Mouse (Mus musculus) kidney, adult 18-20 months (tissue): ENCODE data around the gene Nckap1l.

ENCODE experiments used
- DNase-seq: peaks from one replicate; pipeline ENCODE4 v3.0.0; 2021

Gene Nckap1l

DNA sequence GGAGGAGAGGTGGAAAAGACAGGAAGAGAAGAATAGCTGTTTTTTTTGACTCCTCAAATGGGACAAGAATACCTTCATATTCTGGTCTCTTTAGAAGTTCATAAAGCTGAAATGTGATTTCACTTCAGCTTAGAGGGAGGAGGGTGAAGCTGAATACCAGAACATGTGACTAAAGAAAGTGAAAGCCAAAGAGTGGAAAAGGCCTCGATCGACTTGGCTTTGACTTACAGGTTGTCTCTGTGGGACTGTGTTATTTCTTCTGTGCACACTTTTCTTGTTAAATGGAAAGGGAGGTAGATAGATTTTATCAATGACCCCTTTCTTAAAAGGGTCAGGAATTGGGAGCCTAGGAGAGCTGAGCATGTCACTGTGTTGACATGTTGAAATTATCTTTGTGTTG lies 47.6 kb downstream of the Nckap1l start:
- no peak for DNase-seq

DNA sequence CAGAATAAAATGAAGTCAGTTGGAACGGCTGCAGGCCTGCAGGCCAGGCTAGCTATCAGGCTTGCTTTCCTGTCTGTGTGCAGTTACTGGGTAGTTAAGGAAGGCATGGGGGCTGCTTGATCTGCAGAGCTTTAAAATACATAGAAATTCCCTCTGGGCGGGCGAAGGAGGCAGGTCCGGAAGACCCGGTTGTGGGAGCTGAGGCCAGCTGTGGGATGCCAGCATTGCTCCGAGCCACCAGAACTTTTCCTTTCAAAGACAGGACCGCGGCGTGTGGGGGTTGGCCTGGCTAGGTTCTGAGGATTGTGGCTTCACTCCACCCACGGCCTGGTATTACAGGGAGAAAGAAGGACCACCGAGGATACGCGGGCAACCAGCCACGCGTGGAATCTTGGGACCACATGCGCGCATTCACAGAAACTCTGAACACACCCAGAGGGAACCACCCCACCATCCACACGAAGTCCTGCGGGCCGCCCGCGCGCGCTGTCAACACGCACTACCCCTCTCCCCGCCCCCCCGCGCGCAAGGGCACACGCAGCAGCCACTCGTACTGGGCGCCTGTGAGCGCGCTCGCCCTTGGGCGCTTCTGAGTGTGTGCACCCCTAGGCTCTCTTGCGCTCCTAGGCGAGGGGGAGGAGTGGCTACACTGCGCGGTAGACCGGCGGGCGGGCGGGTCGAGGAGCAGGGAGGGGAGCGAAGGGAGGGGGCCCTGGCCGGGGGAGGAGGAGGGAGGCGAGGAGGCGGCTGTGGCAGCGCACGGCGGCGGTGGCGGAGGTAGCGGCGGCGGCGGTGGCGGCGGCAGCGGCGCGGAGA lies 49.0 kb downstream of the Nckap1l start, which contains the start of gene Pde1b:
Gene Pde1b, plus strand, starts transcription at position 600 of the 816 bp plus-strand sequence.
- DNase-seq, result peak; percentile 42

DNA sequence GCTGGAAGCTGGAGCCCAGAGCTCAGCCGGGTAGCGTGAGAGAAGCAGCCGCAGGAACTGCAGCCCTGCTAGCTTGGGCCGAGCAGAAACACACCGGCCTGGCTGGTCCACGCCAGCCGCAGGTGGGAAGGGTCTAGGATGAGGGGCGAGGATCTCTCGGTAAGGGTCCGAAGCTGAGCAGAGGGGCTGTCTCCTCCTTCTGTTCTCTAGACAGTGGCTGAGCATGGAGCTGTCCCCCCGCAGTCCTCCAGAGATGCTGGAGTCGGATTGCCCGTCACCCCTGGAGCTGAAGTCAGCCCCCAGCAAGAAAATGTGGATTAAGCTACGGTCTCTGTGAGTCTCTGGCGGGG lies 49.6 kb downstream of the Nckap1l start:
- peak; percentile 14 for DNase-seq

DNA sequence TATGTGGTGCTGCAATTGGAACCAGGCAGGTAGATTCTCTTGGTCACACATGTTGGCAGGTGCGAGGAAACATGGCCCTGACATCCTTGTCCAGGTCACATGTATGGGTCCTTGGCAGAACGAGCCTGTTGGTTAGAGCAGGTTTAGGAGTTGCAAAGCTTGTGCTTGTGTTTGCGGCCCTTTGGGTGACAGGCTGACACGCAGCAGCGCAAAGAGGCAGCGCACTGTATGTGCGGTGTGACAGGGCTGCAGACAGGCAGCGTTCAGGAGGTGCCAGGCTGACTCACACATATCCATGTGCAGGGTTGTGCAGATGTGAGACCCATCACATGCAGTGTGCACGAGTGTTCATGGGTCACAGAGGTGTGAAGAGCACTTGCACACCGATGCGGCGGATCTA lies 50.1 kb downstream of the Nckap1l start:
- DNase-seq, result no peak

DNA sequence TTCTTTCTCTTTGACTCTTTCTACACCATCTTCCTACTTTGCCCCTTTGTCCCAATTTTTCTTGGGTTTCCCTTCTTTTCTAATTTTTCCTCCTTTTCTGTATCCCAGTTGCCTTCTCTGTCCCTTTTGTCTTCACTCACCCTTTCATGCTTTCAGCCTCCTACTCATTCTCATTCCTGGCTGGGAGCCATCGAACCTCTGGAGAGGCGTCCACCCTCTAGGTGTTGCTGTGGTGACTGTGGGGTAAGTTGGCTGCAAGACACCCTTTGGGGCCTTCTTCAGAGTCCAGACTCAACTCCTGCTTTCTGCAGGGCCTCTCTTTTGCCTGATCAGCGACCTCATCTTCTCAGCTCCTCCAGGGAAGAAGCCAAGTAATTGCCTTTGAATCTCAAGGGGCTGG lies 55.7 kb downstream of the Nckap1l start:
- no peak for DNase-seq

DNA sequence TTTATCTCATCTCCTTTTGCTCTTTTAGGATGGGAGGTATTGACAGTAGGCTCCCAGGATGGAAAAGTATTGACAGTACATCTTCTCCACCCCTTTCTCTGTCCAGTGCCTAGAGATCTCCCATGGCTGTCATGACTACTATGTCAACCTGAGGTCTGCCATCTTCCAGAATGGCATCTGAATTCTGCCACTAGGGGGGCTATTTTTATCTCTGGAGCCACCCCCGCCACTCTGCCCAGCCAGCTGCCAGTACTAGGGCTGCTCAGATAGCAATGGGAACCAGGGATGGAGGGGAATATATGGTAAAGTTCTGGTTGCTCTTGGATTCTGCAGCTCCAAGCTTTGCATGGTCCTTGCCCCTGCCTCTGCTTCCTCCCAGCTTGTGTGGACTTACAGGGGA lies 58.1 kb downstream of the Nckap1l start:
- no peak for DNase-seq

DNA sequence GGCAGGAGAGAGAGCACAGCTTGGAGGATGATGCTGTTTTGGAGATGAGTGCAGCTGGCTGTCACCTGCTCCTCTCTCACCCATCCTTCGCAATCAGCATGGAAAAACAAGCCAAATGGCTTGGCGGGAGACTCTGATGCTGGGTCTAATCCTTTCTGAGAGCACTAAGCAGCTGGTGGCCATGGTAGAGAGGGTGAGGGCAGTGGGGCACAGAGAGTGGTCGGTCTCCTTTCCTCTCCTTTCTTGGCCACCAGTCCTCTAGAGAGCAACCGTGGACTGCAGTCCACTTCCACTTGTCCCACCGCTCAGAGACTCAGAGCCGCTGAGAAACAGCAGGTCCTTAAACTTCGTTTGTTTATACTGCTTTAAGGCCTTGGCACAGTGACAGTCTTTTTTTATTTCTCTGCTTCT lies 60.0 kb downstream of the Nckap1l start:
- DNase-seq, result no peak

DNA sequence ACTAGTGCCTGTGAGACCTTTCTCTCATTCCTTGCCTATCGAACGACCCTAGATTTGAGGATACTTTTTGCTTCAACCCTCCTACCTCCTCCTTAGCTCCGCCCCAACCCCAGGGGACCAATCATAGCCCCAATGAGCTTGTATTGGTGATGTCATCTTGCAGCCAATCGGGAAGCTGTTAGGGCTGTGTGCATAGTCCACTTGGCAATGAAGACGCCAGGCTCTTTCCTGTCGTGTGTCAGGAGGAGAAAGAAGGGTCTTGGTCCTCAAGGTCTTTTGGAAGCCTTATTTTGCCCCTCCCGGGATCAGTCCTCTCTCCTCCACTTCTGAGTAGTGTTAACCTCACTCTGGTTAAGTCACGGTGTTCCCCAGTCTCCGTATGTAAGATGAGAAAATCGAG lies 60.5 kb downstream of the Nckap1l start:
- peak; percentile 63 for DNase-seq

DNA sequence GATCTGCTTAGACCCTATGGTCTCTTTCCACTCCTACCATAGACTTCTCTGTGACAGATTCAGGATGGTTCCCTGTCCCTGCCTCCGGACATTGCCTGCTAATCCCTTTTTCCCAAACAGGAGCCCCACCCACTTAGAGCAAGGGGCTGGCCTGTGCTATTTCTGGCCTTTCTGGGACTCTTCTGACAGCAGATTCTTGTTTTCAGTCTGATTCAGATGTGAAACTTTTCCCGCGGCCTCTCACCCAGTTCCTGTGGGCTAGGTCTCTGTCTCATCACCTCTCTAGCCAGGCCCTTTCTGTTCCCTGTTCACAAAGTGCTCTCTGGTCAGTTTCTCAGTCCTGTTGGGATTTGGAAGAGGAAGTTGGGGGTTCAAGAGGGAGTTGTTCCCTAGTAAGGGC lies 61.3 kb downstream of the Nckap1l start:
- DNase-seq, result no peak

DNA sequence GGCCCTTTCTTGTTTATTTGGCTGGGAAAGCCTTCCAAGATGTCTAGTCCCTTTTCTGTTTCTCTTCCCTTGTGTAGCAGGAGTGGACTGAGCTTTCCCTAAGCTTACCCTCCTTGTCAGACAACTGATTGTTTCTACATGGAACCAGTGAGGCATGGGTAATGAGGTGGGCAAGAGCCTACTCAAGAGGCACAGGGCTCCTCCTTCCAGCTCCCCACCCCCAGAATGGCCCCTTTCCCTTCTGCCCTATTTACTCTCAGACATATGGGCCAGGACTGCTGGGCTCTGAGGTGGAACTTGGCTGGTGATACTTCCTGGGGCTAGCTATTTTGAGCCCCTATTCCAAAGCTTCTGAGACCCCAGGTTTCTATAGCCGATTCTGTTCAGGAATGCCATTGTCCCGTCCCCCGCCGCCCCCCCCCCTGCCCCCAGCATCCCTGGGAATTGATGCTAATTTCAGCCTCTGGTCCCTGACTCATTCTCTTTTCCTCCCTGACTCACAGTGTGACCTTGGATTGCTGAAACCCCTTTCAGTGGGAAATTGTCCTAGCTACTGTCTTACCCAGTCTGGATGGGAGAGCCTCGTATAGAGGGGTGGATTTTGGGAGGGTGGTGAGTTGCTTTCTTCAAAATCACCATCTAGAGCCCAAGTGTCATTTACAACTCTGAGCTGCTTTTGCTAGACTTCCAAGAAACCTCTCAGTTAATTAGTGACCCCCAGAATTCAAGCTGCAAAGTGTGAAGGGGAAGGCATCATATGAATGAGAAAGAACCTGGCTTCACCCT lies 65.2 kb downstream of the Nckap1l start:
- DNase-seq, result no peak

DNA sequence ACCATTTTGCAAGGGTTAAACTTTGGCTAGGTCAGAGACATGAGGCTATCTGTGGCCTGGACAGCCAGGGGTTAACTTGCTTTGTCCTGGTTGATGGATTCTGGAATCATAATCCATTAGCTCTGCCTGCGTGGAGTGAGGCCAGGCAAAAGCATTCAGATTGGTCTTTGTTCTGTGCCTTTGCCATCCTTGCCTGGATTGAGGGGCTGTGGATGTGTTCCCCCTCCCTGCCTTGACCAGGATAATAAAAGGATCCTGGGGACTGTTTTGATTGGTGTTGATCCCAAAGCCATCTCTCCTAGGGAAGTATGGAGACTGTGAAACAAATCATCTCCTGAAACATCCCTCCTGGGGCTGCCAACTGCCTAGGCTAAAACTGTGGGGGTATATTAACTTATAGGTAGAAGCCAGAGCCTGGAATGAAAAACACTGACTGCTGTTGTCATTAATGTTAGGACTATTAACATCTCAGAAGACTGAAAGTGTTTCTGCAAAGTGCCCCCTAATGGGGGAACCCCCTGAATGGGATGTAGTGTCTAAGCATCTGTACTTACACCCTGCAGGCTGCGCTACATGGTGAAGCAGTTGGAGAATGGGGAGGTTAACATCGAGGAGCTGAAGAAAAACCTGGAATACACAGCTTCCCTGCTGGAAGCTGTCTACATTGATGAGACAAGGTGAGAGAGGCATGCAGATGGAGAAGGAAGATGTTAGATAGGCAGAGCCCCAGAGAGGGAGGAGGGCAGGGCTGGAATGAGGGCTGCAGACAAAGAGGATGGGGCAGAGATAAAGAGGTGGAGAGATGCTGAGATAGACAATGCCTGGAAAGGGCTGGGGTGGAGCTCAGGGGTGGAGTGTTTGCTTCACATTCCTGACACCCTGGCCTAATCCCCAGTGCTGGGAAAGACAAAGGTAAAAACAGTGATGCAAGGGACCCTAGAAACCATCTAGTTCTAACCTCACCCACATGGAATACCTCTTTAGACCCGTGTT lies 66.1 kb downstream of the Nckap1l start:
- DNase-seq, result no peak

DNA sequence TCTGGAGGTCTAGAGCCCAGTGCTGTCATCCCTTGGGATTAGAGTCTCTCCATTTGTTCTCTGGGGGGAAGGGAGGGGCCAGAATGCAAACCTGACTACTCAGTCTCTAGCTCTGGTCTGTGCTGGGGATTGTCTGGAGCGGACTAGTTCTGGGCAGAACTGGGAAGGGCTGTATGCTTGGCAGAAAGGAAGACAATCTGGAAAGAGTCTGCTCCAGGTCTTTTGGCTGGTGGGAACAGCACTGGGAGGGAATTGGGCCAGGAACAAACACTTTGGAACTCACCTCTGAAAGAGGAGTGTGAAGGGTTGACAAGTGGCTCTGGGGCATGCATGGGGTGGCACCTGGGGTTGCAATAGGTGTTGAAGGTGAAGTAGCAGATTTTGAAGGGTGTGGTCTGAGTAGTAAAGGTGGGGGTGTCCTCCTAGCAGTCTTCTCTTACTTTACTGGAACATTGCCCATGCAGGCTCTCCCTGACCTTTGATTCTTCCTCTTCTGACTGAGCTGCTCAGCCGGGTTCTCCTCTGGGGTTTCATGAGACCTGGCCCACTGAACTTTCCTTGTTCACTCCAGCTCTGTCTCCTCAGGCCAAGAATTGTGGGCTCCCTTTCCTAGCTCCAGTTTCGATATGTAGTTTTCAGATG lies 69.0 kb downstream of the Nckap1l start:
- peak; percentile 32 for DNase-seq

DNA sequence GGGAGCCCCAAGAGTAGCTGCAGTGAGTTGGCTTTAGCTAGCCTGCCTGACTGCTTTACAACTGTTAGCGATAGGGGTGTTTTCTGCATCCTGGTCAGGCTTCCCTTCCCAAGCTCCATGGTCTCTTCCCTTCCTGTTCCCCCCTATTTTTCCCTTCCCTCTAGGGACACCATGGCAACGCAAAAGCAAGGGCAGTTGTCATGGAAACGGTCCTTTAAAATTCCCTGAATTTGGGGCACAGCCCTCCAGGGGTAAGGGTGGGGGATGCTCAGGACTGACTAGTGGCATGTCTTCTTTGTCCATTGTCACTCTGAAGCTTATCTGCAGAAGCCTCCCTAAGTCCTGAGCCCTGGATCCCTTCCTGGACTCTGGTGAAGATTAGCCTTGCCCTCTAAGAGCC lies 69.6 kb downstream of the Nckap1l start:
- DNase-seq, result no peak

DNA sequence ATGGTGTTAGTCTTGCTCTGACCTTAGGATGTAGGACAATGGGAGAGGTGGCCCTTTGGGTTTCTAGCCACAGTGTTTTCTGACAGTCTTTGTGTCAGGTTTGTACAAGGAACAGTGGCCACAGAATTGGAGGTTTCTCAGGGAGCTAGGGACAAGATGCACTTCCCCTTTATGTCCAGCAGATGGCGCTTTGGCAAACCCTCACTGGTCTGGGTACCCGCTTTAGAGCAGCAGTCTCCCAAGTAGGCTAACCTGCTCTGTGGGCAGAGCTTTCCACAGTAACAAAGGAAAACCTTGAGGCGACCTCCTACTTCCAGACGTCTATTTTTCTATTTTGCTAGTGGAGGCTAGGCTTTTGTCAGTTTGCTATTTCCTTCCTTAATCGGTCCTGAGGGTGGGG lies 76.8 kb downstream of the Nckap1l start:
- DNase-seq, result peak; percentile 57

DNA sequence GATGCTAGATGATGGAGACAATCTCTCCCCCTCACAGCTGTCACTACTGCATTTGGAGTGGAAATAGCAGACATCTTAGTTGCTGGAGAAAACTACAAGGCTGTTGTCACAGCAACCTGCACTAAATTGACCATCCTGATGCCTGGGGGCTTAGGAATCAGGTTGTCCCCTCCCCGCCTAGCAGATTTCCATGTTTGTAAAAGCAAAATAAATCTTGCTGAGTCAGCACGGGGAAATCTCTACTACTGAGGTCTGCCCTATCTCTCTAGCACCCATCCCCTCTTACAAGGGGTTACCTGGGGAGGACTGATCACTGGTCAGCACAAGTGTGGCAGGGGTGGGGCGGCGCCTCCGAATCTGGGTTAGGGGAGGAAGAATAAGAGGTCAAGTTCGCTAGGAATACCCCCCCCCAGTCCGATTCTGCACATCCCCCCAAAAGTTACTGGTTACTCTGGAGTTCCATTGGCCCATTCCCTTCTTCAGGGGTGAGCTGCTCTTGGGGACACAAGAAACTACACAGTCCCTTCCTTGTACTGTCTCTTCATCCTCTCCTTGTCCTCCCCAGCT lies 80.5 kb downstream of the Nckap1l start:
- no peak for DNase-seq

DNA sequence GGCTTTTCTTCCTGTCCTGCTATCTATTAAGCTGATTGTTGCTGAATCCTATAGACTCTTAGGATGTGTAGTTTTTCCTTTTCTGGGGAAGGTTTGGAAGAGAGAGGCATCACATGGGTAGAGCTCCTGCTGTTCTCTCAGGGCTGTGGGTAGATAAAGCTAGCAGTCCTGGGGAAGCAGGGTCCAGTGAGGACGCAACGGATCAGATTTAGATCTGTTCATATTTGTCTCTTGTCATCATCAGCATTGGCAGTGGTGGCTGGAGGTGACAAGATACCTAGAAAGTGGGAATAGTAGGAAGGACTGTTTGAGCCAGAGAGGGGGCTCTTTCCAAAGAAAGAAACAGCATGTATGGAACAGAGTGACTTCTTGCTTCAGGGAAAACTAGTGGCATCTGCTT lies 81.4 kb downstream of the Nckap1l start:
- DNase-seq, result no peak

DNA sequence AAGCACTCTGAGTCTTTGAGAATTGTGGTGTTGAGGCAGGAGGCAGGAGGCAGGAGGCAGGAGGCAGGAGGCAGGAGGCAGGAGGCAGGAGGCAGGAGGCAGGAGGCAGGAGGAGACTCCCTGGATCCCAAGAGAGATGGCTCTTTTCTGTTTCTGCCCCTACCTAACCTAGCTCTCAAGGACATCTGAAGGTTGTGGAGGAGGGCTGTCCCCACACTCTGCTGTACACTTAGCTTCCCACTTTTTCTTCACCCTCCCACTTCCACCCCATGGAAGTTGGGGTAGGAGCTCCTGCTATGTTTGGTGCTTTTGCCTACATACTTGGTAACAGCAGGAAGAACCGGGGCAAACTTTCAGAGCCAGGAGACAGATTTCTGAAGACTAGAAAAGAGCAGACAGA lies 82.2 kb downstream of the Nckap1l start:
- no peak for DNase-seq

DNA sequence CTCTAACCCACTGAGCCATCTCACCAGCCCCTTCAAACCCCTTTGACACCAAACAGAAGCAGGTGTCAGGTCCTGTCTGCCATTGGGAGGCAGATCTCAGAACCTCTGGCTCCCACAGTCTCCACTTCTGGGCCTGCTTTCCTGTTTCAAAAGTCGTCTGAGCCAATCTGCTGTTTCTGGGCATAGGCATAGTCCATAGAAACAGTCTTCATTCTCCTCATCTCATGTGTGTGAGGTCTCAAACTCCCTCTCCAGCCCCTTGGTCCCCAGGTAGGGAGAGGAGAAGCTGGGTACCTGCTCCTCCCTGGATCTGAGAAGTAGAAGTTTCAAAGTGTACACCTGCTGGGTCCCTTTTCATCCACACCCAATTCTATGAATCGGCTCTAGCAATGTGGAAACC lies 82.9 kb downstream of the Nckap1l start:
- no peak for DNase-seq

DNA sequence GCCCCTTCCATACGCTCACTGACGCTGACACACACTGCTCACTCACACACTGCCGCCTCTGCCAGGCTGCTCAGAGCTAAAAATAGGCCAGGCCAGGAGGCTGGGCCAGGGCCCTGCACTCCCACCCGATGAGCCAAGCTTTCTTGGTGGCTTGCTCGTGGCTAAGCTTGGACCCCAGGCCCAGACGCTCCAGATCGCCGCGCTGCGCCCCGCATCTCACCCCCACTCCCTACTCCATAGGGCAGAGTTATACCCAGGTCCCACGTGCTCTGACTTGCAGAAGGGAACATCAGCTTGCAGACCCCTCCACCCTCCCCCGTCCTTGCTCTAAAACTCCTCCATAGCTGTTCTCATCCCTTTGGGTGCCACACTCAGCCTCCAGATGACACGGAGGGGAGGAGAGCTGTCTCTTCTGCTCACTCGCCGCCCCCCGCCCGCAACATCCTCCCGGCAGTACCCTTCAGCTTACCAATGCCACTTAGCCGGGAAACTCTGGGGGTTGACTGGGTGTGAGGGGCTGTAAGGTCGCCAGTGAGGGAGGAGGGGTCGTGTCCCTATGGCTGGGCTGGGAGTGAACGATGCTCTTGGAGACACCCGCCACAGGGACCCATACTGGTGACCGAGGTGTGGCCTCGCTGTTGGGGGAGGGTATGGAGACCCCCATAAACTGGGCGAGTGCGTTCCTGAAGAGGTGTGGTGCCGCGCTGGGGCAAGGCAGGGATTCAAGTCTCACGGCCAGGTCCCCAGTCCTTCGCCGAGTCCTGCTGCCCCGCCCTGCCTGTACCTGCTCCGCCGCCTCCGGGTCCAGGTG lies 83.6 kb downstream of the Nckap1l start:
- DNase-seq, result no peak

DNA sequence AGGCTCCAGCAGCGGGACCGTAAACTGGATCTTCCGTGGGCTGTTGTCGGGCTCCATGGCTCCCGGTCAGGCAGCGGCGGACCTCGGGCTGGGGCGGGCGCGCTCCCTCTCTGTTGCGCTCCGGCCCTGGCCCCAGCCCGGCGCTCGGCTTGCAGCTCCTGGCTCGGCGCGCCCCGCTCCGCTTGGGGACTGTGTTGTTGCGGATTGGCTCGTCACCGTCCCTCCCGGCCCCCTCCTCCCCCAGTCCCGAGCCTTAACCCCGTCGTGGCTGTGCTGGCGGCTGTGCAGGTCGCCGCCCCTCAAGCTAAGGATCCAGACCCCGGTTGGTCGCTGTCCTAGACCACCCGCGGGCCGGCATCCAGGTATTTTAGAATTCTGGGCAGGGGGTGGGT lies 84.2 kb downstream of the Nckap1l start, which contains the start of gene Ppp1r1a:
Gene Ppp1r1a, minus strand, starts transcription at position 182 of the 392 bp plus-strand sequence.
- peak; percentile 58 for DNase-seq

DNA sequence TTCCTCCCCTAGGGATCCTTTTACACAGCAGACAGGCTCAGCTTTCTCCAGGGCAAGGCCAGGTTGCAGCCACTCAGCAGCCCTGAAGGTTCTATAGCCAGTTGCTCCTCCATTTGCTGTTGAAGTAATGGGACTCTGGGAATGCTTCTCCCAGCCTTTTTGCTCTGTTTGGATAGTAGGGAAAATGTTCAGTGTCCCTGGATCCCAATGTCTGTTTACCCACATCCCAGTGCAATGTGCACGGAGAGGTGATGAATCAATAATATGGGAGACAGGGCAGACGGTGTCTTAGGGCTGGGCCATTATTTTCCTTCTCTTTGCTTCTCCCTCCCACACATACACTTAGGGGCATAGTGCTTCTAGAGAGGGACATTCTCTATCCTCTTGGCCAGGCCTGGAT lies 85.7 kb downstream of the Nckap1l start:
- no peak for DNase-seq
